Mouse (Mus musculus) heart, postnatal 25 days (tissue): ENCODE data around the gene Aurkb. TPM values are rescaled to one million over a fixed set of nuclear protein-coding genes. Genes with fewer than 3 reads are reported as not detected.
"Not testable (repeated sequence)": the region's sequence is repeated elsewhere in the genome, so short reads cannot be mapped to it uniquely, and the experiment has no call there.

Source experiments
- DNase-seq: peaks from one replicate; pipeline ENCODE4 v3.0.0; 2022; ENCODE audit warnings: low spot score
- intact Hi-C: fragments of 180-260 bp; cut with DNase I; formaldehyde crosslinking; loops from one replicate; pipeline ENCODE4 v1.15.1; 2025
- total RNA-seq, 2 experiments: library from RNA; stranded (reverse); gene quantifications; 2 replicates each; pipeline ENCODE4 v1.2.3; 2021

Aurkb gene
- total RNA-seq, 2 experiments from 2014 or later: 0.62 to 1.2 TPM

DNA sequence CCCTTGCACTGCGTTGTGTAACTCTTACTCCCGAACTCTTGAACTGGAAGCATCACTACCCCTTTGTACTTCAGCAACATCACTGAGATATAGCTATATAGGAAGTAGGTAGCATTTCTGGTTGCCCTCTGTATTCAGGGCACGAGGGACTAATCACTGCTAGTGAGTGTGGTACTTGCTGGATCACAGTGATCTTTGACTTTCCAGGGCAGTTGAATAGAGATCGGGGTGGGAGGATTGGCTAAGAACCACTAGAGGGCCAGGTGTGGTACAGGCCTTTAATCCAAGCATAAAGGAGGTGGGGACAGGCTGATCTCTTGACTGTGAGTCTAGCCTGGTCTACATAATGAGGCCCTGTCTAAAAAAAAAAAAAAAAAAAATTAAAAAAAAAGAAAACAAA, 47.4 kb downstream of the Aurkb start:
- no peak for DNase-seq
- intact Hi-C loops: loop anchor here (2.0 kb wide), 1 partner anchor 28 kb away; the partner anchor contains the start of gene Hes7

DNA sequence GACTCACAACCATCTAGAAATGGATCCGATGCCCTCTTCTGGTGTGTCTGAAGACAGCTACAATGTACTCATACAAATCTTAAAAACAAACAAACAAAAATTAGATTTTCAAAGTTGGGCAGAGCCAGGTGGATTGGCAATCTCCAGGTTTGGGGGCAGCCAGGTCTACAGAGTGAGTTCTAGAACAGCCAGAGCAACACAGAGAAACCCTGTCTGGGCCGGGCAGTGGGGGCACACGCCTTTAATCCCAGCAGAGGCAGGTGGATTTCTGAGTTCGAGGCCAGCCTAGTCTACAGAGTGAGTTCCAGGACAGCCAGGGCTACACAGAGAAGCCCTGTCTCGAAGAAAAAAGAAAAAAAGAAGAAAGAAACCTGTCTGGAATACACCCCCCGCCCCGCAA, 48.4 kb downstream of the Aurkb start:
- DNase-seq: not testable (repeated sequence)
- intact Hi-C loops: loop anchor here (2.0 kb wide), 1 partner anchor 27 kb away; the partner anchor contains the start of gene Hes7

DNA sequence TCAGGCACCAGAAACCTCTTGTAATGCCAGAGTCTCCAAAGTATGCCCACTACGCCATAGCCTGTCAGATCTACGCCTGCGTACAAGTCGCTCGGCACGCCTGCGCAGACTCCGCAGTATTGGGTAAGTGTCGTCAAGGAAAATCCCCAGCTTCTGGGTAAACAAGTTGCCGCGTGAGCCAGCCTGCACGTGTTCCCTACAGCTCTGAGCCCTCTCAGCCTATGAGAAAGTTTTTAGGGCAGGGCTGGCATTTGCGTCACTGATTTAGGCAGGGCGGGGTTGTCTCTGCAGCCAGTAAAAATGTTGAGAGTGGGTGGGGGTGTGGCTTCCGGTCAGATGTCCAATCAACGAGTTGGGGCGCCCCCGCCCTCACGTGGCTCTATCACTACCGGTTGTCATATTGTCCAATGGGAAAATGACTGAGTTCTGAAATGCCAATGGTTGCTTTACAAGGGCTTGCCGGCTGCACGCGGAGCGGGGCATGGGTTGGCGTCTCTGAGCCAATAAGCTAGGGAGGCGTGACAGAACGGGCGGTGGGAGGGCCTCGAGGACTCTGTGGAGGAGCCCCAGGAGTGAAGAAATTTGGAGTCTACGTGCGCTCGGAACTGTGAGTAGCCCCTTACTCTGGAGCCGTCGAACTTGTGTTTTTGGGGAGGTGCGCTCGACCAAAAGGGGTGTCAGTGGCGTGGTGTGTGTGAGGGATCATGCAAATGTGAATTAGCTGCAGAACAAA, 49.4 kb downstream of the Aurkb start, which contains the start of gene Per1:
Gene Per1 (plus strand): TSS at position 521 of the 733 bp plus-strand sequence.
- intact Hi-C loops: loop anchor here (5.0 kb wide), 1 partner anchor 302 kb away; the partner anchor contains the start of genes Cyb5d1, Naa38 and Tmem88
- DNase-seq: peak; percentile 100

DNA sequence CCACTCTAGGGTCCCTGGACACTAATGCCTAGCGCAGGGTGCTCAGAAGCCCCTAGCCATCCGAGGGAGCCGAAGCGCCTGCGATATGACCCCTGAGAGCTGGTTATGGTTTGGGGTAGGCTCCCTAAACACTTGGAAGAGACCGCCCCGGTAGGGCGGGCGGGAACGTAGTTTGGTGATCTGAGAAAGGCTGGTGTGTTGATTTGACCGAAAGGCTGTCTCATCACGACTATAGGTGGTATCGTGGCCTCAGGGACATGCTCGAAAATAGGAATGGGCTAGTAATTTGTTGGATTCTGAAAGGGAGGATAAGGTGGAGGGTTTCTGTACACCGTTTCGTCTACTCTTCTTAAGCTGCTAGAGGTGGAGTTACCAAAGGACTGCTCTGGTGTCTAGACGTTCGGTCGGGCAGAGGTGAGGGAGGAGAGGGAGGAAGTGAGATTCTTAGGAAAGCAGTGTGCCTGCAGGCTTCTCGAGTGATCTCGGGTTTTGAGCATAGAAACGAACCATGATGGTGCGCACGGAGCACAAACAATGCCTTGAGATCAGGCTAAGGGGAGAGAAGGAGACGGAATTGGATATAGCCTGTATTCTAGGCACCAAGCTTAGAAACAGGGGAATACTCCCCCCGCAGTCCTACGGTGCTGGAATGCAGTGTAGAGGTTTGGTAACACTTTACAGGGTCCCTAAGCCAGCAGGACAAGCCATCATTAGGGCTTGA, 50.2 kb downstream of the Aurkb start:
- intact Hi-C loops: loop anchor here (5.0 kb wide), 1 partner anchor 302 kb away; the partner anchor contains the start of genes Cyb5d1, Naa38 and Tmem88
- no peak for DNase-seq

GRCm38 (mm10) chr11:69096360-69096986, 51.0 kb downstream of the Aurkb start:
- intact Hi-C loops: loop anchor here (5.0 kb wide), 1 partner anchor 301 kb away; the partner anchor contains the start of genes Cyb5d1, Naa38 and Tmem88

DNA sequence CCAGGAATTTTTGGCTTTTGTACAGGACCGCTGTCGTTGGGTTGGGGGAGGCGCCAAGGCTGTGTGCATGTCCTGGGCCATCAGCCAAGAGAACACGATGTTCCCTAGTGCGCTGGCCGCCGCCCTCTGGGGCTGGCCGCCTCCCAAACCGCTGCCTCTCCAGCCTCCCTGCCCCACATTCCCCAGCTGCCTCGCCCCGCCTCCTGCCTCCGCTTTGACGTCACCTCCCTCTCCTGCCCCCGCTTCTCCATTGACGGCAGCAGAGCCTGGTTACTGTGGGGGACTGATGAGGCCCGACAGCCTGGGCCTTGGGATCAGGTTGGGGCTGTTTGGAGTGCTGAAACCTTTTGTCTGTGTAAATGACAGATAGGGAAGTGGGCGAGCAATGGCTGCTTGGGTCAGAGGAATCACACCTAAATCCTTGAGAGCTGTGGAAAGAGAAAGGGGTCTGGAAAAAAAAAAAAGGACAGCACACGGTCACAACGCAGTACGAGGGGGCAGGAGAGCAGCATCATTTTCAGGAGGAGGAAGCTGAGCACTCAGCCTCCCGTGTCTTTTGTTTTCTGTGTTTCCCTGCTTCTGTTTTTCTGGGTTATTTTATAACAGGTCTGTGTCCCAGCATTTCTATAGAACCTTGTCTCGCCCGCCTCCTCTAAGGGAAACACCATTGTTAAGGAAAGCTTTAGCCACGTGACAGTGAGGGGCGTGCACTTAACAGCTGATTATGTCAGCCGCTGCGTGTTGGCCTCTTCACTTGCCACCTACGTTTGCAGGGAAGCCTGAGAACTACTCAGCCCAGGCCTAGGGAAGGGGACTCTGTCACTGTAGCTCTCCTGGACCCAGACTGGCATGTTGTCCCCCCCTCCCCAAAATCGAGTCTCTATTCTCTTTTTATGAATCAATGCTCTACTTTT, 51.8 kb downstream of the Aurkb start:
- intact Hi-C loops: loop anchor here (1.0 to 5.0 kb wide), 2 partner anchors 25 to 300 kb away; partner anchors contain the start of genes 9130213A22Rik, Cyb5d1, Naa38 and Tmem88
- peak; percentile 100 for DNase-seq

More at GRCm38 (mm10) chr11:69096360-69096986, 51.0 kb downstream of the Aurkb start:
- DNase-seq: no peak

DNA sequence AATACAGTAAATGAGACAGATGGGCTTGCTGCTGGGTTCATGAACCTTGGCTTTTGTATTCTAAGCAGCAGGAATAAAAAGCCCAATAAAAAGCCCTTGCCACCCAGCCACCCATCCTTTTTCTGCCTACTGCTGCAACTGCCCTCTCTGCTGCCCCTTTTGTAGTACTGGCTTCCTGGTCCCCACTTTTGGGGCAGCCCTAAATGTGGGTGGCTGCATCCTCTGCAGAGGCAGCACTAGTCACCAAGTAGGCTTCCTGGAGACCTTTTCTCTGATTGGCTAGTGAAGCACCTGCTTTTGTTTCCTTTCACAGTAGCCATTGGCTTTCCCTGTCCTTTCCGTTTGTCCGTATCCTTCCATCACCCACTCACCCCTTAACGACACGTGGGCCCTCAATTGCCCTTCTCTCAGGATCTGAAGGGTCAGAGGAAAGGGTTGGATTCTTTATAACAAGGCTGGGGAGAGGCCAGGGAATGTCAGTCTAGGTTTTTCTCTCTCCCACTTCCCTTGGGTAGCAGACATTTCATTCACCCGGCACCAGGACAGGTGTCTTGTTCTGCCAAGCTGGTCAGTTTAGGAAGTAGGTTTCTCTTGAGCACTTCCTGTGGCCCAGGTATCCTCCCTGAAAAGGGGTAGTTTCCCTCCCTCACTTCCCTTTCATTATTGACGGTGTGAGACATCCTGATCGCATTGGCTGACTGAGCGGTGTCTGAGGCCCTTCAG, 52.8 kb downstream of the Aurkb start:
- DNase-seq: no peak
- intact Hi-C loops: loop anchor here (5.0 kb wide), 1 partner anchor 299 kb away; the partner anchor contains the start of genes Cyb5d1, Naa38 and Tmem88

DNA sequence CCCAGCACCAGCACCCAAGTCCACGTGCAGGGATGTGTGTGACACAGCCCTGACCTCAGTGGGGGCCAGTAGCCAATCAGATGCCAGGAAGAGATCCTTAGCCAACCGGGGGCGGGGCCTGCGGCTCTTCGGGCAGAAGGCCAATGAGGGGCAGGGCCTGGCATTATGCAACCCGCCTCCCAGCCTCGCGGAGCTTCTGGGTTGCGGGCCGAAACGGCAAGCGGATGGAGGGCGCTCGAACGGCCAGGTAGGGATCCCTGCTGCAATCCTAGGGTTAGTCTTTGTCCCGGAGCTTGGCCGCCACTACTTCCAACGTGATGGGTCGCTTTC, 53.3 kb downstream of the Aurkb start:
- intact Hi-C loops: loop anchor here (5.0 kb wide), 1 partner anchor 299 kb away; the partner anchor contains the start of genes Cyb5d1, Naa38 and Tmem88
- peak; percentile 98 for DNase-seq

- DNase-seq: peak; percentile 84
- intact Hi-C loops: loop anchor here (5.0 kb wide), 1 partner anchor 298 kb away; the partner anchor contains the start of genes Cyb5d1, Naa38 and Tmem88
Observed at GRCm38 (mm10) chr11:69099177-69099914, 53.9 kb downstream of the Aurkb start.

DNA sequence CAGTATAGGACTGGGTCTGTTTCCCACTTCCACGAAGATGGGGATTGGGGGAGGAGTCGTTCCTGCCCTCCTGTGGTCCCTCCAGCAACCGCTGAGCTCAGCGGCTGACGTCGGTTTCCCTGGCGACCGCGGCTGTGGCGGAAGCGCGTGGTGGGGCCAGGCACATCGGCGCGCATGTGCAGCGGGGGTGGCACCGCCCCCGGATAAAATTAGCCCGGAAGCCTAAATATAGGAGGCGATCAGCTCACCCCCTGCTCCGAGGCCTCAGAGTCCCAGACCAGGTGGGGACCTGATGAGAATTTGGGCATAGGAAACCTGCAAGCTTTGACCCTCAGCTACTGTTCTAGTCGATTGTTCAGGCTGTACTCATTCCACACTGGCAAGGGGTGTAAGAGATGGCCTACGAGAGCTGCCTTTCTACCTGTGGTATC, 54.5 kb downstream of the Aurkb start:
- DNase-seq: peak; percentile 96
- intact Hi-C loops: loop anchor here (5.0 kb wide), 1 partner anchor 297 kb away; the partner anchor contains the start of genes Cyb5d1, Naa38 and Tmem88

DNA sequence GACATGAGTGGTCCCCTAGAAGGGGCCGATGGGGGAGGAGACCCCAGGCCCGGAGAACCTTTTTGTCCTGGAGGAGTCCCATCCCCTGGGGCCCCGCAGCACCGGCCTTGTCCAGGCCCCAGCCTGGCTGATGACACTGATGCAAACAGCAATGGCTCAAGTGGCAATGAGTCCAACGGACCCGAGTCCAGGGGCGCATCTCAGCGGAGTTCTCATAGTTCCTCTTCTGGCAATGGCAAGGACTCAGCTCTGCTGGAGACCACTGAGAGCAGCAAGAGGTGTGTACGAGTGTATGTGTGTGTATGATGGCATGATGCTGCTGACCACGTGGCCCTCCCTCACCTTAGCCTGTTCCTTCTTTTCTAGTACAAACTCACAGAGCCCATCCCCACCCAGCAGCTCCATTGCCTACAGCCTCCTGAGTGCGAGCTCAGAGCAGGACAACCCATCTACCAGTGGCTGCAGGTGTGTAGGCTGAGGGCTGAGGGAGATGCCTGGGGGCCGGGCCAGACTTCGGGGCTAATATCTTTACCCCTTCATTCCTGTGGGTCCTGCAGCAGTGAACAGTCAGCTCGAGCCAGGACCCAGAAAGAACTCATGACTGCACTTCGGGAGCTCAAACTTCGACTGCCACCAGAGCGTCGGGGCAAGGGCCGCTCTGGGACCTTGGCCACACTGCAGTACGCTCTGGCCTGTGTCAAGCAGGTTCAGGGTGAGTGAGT, 55.4 kb downstream of the Aurkb start:
- no peak for DNase-seq
- intact Hi-C loops: no loop called here

Other genes starting within 250 kb of the Aurkb start
- 10 to 100 TPM; 56.0 to 60.9 TPM for gene Ndel1, start 173.8 kb upstream of the Aurkb start, total RNA-seq
- under 1 TPM in 1 of 2 experiments, not detected in 1; 0.08 TPM for gene Rnf222, start 157.1 kb upstream of the Aurkb start, total RNA-seq
- gene Rpl26, start 144.1 kb upstream of the Aurkb start, total RNA-seq: 100 to 1,000 TPM; 612 to 679 TPM
- gene Odf4, start 118.6 kb upstream of the Aurkb start, total RNA-seq: not detected
- gene Arhgef15, start 88.2 kb upstream of the Aurkb start, total RNA-seq: 10 to 100 TPM; 28.1 to 32.4 TPM
- gene Slc25a35, start 77.5 kb upstream of the Aurkb start, total RNA-seq: 1 to 10 TPM; 6.4 to 7.4 TPM
- 10 to 100 TPM; 80.3 to 89.1 TPM for gene Rangrf, start 70.5 kb upstream of the Aurkb start, total RNA-seq
- gene Pfas, start 37.2 kb upstream of the Aurkb start, total RNA-seq: 1 to 10 TPM; 5.6 to 6.8 TPM
- gene Ctc1, start 29.7 kb upstream of the Aurkb start, total RNA-seq: 10 to 100 TPM; 11.5 to 13.7 TPM
- gene Borcs6, start 14.1 kb downstream of the Aurkb start, total RNA-seq: 10 to 100 TPM; 14.4 to 16.4 TPM
- gene Tmem107, start 25.2 kb downstream of the Aurkb start, total RNA-seq: 1 to 10 TPM; 4.4 to 9.8 TPM
- 10 to 100 TPM; 59.6 to 65.7 TPM for gene Vamp2, start 42.8 kb downstream of the Aurkb start, total RNA-seq
- gene Per1, start 49.6 kb downstream of the Aurkb start, total RNA-seq: 10 to 100 TPM; 32.3 to 61.0 TPM
- under 1 TPM in 1 of 2 experiments, not detected in 1; 0.14 TPM for gene Hes7, start 74.8 kb downstream of the Aurkb start, total RNA-seq
- under 1 TPM in 1 of 2 experiments, not detected in 1; 0.21 TPM for gene 9130213A22Rik, start 76.9 kb downstream of the Aurkb start, total RNA-seq
- not detected for gene Aloxe3, start 80.2 kb downstream of the Aurkb start, total RNA-seq
- not detected for gene Alox12b, start 111.3 kb downstream of the Aurkb start, total RNA-seq
- gene Alox8, start 152.2 kb downstream of the Aurkb start, total RNA-seq: 1 to 10 TPM; 1.6 to 1.8 TPM
- 1 to 10 TPM; 1.4 to 1.5 TPM for gene Gucy2e, start 191.4 kb downstream of the Aurkb start, total RNA-seq